Mouse (Mus musculus) heart, postnatal 4 days (tissue): ENCODE data around the gene Gm28372. TPM values are rescaled to one million over a fixed set of nuclear protein-coding genes. Genes with fewer than 3 reads are reported as not detected.
"Not testable (repeated sequence)": the region's sequence is repeated elsewhere in the genome, so short reads cannot be mapped to it uniquely, and the experiment has no call there.

Source experiments
- DNase-seq: peaks from one replicate; pipeline ENCODE4 v3.0.0; 2021
- total RNA-seq, 2 experiments: library from RNA; stranded (reverse); gene quantifications; 2 replicates each; pipeline ENCODE4 v1.2.3; 2021

Gene Gm28372
- total RNA-seq = not detected

GRCm38 (mm10) chr2:130404939-130405338, at the start of gene Gm28372, which contains the start of gene 1700020A23Rik:
Gene Gm28372 (plus strand): TSS chr2:130405239.
Gene 1700020A23Rik (plus strand): TSS chr2:130405259.
- DNase-seq = no peak

DNA sequence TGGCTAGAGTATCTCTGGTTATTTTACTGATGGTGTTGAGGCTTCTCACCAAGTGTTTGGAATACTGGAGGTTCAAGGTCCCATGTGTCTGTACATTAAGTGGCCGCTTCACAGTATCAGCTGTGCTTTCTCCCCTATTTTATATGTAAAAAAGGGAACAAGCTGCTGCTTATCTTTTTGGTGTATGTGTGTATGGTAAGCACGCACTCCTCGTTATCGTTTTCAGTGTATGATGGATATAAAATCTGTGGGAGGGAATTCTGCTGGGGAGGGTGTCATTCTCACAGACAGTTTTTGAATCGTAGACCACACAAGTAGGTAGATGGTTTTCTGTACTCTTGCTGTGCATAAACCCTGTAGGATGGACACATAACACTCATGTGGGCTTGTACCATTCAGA, 47.5 kb upstream of the Gm28372 start:
- DNase-seq = no peak

- DNase-seq = no peak
These were observed 46.2 kb upstream of the Gm28372 start for GRCm38 (mm10) chr2:130358852-130359251.

GRCm38 (mm10) chr2:130362511-130363026, 42.5 kb upstream of the Gm28372 start:
- DNase-seq = peak; percentile 76

GRCm38 (mm10) chr2:130365211-130366094, 39.6 kb upstream of the Gm28372 start:
- DNase-seq = peak; percentile 39

GRCm38 (mm10) chr2:130367386-130367785, 37.7 kb upstream of the Gm28372 start:
- no peak for DNase-seq

- DNase-seq = not testable (repeated sequence)
These were observed 32.0 kb upstream of the Gm28372 start for GRCm38 (mm10) chr2:130373026-130373425.

GRCm38 (mm10) chr2:130374951-130375350, 30.1 kb upstream of the Gm28372 start:
- no peak for DNase-seq

GRCm38 (mm10) chr2:130383205-130383604, 21.8 kb upstream of the Gm28372 start:
- DNase-seq = no peak

- DNase-seq = no peak
These were observed 21.1 kb upstream of the Gm28372 start for GRCm38 (mm10) chr2:130383895-130384294.

DNA sequence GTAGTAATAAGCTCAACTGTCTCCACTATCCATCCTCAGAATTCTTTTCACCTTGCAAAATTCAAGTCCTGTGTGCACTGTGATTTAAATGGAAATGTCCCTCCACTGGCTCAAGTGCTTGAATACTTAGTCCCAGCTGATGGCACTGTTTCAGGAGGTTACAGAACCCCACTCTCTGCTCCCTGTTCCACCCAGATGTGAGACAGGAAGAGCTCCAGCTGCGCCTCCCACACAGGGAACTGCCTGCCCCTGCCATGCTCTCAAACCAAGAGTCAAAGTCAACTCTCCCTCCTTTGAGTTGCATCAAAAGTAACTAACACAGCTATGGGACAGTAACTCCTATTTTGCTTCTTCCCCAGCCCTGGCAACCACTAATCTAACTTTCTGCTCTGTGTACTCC, 18.8 kb upstream of the Gm28372 start:
- DNase-seq = no peak

DNA sequence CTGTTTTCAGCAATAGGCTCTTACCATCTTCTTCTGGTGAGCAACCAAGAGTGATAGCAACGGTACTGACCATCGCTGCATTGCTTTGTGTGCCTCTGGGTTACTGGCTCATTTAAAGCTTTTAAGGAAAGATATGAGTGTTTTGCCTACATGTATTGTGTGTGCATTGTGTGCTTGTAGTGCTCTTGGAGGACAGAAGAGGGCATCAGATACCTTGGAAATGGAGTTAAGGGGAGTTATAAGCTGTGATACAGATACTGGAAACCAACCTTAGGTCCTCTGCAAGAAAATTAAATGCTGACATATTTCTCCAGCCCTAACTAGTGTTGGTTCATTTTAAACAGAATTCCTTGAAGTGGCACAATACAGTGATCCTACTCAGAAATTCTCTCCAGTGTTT, 16.2 kb upstream of the Gm28372 start:
- no peak for DNase-seq

GRCm38 (mm10) chr2:130390993-130391625, 13.9 kb upstream of the Gm28372 start:
- DNase-seq = no peak

DNA sequence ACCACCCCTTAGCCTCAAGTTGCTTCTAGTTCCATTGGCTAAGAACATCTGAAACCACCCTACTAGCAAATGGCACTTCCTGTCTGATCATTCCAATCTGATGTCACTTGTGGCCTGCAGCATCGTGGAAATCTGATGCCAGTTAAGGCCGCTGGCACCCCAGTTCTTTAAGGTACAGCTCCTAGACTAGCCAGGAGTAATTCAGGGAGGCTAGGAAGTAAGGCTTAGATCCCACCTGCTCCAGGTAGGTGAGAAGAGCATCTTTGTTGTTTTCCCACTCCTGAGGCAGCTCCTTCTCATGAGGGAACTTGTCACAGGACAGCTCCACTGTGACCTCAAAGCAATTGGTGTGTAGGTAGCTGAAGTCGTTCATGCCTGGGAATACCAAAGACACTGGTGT, 12.2 kb upstream of the Gm28372 start:
- DNase-seq = no peak

DNA sequence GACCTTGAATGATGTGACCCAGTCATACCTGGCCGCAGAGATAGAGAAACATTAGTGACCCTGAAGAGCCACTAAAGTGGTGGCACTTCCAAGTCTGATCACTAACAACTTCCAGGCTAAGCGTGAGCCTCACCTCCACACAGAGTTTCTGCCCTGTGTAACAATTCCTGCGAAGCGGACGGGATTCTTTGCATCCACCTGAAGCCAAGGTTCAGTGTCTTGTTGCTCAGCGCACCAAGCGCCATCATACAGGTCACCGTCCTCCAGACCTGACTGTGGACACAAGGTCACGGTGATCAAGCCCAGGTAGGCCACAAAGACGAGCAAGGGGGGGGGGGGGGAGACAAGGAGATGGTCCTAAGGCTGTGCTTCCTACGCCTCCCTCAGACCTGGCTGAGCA, 9.3 kb upstream of the Gm28372 start:
- DNase-seq = no peak

GRCm38 (mm10) chr2:130397186-130397985, 7.7 kb upstream of the Gm28372 start, which contains the start of gene Cpxm1:
Gene Cpxm1 (minus strand): TSS chr2:130397574.
- peak; percentile 45 for DNase-seq

DNA sequence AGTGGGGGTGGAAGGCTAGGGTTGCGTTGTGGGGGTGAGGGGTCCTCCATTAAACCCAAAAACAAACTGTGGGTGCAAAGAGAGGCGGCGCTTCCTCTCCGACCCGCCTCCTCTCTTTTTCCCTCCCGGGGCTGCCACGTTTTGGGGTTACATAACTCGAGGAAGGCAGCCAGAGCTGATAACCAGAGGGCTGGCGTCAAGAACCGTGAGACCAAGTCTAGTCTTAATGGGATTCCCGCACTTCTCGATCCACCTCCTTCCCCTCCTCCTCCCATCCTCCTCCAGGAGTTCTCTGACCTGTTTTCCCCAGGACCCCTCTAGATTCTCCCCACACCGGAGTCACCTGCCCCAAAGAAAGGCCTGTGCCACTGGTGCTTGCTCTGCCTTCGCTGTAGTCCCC, 6.9 kb upstream of the Gm28372 start:
- DNase-seq = peak; percentile 51

GRCm38 (mm10) chr2:130400046-130400445, 5.0 kb upstream of the Gm28372 start:
- no peak for DNase-seq

GRCm38 (mm10) chr2:130401891-130402290, 3.1 kb upstream of the Gm28372 start:
- no peak for DNase-seq

DNA sequence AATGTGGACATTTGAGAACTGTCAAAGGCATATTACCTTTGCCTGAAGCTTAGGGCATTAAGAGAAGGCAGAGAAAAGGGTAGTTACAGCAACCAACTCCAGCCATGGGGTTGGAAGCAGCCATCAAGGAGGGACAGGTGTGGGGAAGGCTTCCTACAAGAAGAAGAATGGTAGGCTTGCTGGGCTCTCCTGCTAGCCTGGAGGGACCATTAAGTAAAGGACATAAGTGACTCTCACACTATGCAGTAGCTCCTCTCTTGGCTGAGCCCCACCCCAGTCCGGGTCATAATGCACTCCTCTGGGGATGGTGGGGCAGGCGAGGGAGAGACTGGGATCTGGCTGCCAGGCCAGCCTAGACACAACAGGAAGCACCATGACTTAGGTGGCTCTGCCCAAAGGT, 1.1 kb downstream of the Gm28372 start, which contains the start of gene Tmem239:
Tmem239 (plus strand) TSS at position 301 of the 400 bp plus-strand sequence.
- DNase-seq = no peak

- no peak for DNase-seq
These were observed 3.2 kb downstream of the Gm28372 start for GRCm38 (mm10) chr2:130408194-130408593.
